Mouse (Mus musculus) kidney, adult 11 months (tissue): ENCODE data around the gene Shf.

Experiments used
- DNase-seq: peaks from one replicate; pipeline ENCODE4 v3.0.0; 2022

Gene Shf

DNA sequence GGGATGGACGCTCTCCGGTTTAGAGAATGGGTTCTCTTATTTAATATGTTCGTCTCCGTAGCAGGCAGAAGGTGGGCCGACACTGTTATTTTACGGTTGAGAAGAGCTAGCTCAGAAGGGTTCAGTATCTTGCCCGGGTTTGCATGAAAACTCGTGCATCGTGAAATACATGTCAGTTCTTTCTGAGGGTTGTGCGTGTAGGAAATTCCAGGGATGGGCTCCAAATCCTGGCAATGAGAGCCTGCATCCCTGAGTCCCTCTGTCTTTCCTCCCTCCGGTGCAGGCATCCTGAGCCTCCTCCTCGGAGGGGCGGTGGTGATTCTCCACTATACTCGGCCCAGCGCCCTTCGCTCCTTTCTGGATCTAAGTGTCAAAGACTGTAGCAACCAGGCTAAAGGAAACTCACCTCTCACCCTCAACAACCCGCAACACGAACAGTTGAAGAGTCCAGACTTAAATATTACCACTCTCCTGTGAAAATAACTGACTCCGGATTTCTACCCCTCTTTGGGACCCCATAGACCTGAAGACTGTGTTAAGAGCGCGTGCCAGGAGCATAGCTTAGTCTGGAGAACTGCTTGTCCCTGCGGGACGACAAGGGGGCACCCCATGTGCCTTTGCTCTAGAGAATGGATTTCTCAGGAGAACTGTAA lies 66.9 kb downstream of the Shf start:
- DNase-seq, result no peak

DNA sequence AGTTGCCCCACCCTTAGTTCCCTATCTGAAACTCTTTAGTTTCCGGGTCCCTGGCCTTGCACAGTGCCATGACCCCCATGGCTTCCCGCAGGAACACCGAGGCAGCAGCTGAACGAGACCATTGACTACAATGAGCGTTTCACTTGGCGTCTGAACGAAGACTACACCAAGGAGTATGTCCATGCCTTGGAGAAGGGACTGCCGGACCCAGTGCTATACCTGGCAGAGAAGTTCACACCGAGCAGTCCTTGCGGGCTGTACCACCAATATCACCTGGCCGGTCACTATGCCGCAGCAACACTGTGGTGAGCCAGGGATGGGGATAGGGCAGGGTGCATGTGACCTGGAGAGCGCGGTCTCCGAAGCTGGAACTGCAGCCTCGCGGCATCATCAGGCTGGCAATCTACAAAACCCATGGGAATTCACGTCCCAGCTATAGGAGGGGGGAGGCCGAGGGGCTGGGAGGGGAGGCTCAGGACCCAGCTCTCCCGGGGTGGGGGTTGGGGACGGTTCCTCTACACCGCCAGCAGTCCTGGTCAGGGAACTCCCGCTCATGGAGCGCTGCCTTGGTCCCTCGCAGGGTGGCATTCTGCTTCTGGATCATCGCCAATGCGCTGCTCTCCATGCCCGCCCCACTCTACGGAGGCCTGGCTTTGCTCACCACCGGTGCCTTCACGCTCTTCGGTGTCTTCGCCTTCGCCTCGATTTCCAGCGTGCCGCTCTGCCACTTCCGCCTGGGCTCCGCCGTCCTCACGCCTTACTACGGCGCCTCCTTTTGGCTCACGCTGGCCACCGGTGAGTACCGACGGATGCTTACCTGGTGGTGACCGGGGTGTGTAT lies 67.7 kb downstream of the Shf start:
- no peak for DNase-seq

DNA sequence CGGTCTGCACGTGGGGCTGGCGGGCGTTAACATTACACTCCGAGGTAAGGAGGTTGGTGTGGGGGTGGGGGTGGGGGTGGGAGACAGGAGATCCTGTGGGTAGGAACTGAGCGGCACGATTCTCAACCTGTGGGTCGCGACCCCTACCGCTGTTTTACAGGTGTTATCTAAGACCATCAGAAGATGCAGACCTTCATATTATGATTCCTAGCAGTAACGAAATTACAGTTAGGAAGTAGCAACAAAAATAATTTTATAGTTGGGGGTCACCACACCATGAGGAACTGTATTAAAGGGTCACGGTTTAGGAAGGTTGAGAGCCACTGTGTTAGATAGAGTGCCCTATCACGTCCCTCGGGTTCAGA lies 68.3 kb downstream of the Shf start:
- no peak for DNase-seq

DNA sequence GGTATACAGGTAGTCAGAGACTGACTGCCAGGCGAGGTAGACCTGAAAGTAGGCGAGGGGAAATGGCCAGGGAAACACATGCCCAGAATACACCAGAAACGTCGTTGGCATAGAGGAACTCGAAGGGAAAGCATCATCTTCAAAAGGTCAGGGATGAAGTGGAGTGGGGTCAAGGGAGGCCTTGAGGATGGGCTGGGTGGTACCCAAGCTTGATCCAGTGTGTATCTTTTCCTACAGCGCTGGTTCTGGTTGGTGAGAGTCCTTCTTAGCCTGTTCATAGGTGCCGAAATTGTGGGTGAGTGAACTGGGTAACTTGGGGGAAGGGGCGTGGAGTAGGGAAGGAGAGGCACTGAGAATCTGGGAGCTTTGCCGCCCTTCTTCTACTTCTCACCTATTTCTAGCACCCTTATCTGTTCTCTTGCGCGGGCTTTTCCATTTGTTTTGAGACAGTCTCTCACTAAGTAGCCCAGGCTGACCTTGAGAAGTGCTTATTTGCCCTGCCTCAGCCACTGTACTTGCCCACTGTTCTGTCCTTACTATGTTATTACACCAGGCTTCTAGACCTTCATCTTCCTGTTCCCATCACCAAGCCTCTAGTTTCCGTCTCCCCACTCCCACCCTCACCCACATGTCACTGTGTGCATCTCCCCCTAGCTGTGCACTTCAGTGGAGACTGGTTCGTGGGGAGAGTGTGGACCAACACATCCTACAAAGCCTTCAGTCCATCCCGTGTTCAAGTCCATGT lies 68.9 kb downstream of the Shf start:
- DNase-seq, result no peak
